Mouse (Mus musculus): Measurements from ENCODE around the gene Atf5. TPM values are rescaled to one million over a fixed set of nuclear protein-coding genes. Genes with fewer than 3 reads are reported as not detected.

Gene Atf5
- total RNA-seq, 2 experiments from 2014 or later: 57.2 to 70.6 TPM

DNA sequence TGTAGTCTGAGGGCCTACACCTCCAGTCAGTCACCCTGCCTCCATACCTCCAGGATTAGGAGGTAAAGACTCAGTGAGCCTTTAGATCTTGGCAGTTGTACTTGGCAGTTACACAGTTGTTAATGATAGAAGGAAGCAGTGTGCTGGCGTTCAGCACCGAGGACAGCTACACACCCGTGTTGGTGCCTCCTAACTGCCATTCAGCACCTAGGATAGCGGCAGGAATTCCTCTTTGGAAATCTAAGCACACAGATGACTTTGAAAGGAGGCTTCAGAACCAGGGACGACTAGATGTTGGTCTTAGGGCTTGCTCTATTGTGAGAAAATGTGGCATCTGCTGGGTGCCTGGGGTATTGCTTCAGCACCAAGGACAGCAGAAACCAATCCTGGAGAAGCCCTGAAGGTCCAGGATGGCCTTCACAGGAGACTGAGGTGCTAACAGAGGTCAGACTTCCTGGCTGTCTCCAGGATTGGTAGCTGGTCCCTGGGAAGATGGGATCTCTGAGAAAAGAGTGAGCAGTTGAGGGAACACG lies 46.3 kb downstream of the Atf5 start:
- DNase-seq: peak; percentile 24

DNA sequence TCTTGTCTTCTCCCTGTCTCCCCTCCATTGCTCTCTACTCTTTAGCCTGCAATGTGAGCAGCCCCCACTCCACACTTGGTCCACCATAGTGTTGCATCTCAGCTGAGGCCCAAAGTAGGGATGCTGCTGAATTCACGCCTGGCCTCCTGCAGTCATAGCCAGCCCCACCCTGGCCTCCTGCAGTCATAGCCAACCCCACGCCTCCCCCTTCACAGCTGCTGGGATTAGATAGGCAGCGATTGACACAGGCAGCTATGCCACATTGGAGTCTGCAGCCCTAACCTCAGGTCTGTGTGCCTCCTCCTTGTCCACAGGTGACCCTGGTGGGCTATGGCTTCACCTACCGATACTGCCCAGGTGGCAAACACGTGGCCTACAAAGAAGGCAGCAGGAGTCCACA lies 48.3 kb downstream of the Atf5 start:
- no peak for DNase-seq

Small RNAs within 50 kb of the gene (microRNA-seq; reads per million reads assigned to microRNA genes)
- gene Mir707 (ENCODE audit: borderline replicate concordance in 2 of 2): 0 reads per million in 2 experiments

Other genes with a start within 250 kb of the Atf5 start
- under 1 TPM in 1 of 2 experiments, not detected in 1; 0.16 TPM for gene Napsa, start 244.3 kb downstream of the Atf5 start, total RNA-seq (2021)
- 1 to 10 TPM; 4.3 to 4.8 TPM for gene Kcnc3, start 226.0 kb downstream of the Atf5 start, total RNA-seq (2021)
- gene Myh14, start 145.8 kb downstream of the Atf5 start, total RNA-seq (2021): 10 to 100 TPM; 23.0 to 24.7 TPM
- not detected for gene Izumo2, start 107.9 kb downstream of the Atf5 start, total RNA-seq (2021)
- gene Vrk3, start 68.2 kb downstream of the Atf5 start, total RNA-seq (2021): 10 to 100 TPM; 16.7 to 21.1 TPM
- gene Zfp473, start 65.6 kb downstream of the Atf5 start, total RNA-seq (2021): under 1 TPM in 1 of 2 experiments, not detected in 1; 0.08 TPM
- gene Nup62, start 570 bp downstream of the Atf5 start, total RNA-seq (2021): 10 to 100 TPM; 18.4 to 22.2 TPM
- 1 to 10 TPM; 1.8 to 3.1 TPM for gene Il4i1, start 271 bp downstream of the Atf5 start, total RNA-seq (2021)
- 100 to 1,000 TPM; 103 to 113 TPM for gene Akt1s1, start 32.3 kb upstream of the Atf5 start, total RNA-seq (2021)
- gene Tbc1d17, start 32.4 kb upstream of the Atf5 start, total RNA-seq (2021): 10 to 100 TPM; 38.6 to 41.2 TPM
- 10 to 100 TPM; 15.6 to 15.8 TPM for gene Pnkp, start 40.5 kb upstream of the Atf5 start, total RNA-seq (2021)
- gene Ptov1, start 53.1 kb upstream of the Atf5 start, total RNA-seq (2021): 100 to 1,000 TPM; 116 to 125 TPM
- gene Med25, start 76.1 kb upstream of the Atf5 start, total RNA-seq (2021): 10 to 100 TPM; 50.9 to 51.2 TPM
- 10 to 100 TPM; 16.1 to 17.3 TPM for gene Fuz, start 79.4 kb upstream of the Atf5 start, total RNA-seq (2021)
- 10 to 100 TPM; 57.1 to 57.2 TPM for gene Ap2a1, start 112.8 kb upstream of the Atf5 start, total RNA-seq (2021)
- not detected for gene Tsks, start 126.5 kb upstream of the Atf5 start, total RNA-seq (2021)
- 1 to 10 TPM; 1.6 to 2.0 TPM for gene Cpt1c, start 158.2 kb upstream of the Atf5 start, total RNA-seq (2021)
- 100 to 1,000 TPM; 119 to 142 TPM for gene Prmt1, start 169.9 kb upstream of the Atf5 start, total RNA-seq (2021)
- gene Irf3, start 181.0 kb upstream of the Atf5 start, total RNA-seq (2021): 10 to 100 TPM; 16.1 to 20.9 TPM
- 1 to 10 TPM; 7.4 to 9.6 TPM for gene Bcl2l12, start 182.1 kb upstream of the Atf5 start, total RNA-seq (2021)
- gene Scaf1, start 199.7 kb upstream of the Atf5 start, total RNA-seq (2021): 10 to 100 TPM; 35.8 to 38.1 TPM
- 10 to 100 TPM; 22.5 to 30.6 TPM for gene Rras, start 201.3 kb upstream of the Atf5 start, total RNA-seq (2021)
- 10 to 100 TPM; 14.1 to 16.1 TPM for gene Prr12, start 236.2 kb upstream of the Atf5 start, total RNA-seq (2021)
- gene Nosip, start 245.8 kb upstream of the Atf5 start, total RNA-seq (2021): 10 to 100 TPM; 30.8 to 31.6 TPM
- gene Prrg2, start 246.0 kb upstream of the Atf5 start, total RNA-seq (2021): 1 to 10 TPM; 6.9 to 9.1 TPM